Comparison of ENCODE assay signal across 18 mouse cellular contexts in the genomic region with DNA sequence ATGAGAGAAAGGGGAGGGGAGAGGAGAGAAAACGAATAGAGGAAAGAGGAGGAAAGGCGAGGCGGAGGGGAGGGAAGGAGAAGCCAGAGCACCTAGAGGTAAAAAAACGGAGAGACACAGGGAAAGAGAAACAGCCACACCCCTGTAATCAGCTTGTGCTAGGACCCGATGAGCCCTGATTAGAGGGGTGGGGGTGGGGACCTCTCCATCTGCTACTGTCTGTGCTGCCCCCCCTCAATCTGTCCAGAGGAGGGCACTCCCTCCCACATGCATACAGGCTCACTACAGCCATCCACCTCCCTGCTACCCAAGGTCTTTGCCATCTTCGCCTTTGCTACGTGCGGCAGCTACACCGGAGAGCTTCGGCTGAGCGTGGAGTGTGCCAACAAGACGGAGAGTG. TPM values are rescaled to one million over a fixed set of nuclear protein-coding genes. Genes with fewer than 3 reads are reported as not detected.
A peak's percentile ranks its signal among the peaks of the same experiment; 100 is the strongest.
DNase-seq lines count a peak whose midpoint lies in the region; ATAC-seq lines count a peak whose summit lies in the region.
"Had no signal": no experiment of that assay in that cellular context is flagged by ENCODE, and none has a peak within 500 bp of the region (broad histone marks: within the 10 kb centered on the region; RNA-seq: fewer than 3 reads in every experiment).

No protein-coding gene starts in this region.

- H3K4me2 ChIP-seq in forebrain, embryonic 12.5 days, result peak overlapping the region; percentile 60
- peak overlapping the region; percentile 62 for H3K4me2 ChIP-seq in hindbrain, embryonic 14.5 days (replicated peaks)
- H3K4me2 ChIP-seq in neural tube, embryonic 13.5 days, result peak overlapping the region; percentile 63
- H3K4me2 ChIP-seq: heart, embryonic 15.5 days had no signal

- H3K27me3 ChIP-seq in forebrain, embryonic 12.5 days, result no peaks in the 10 kb centered on the region
- peaks cover 21% of the 10 kb centered on the region; the same call in 1 of the 2 replicates for H3K27me3 ChIP-seq in forebrain, embryonic 10.5 days (ENCODE audit: poor library complexity, severe bottlenecking)
- no peaks in the 10 kb centered on the region for H3K27me3 ChIP-seq in hindbrain, embryonic 14.5 days (ENCODE audit: control insufficient read depth, insufficient read depth, low read length)
- H3K27me3 ChIP-seq in neural tube, embryonic 13.5 days, result no peaks in the 10 kb centered on the region

- H3K36me3 ChIP-seq in forebrain, embryonic 12.5 days (replicated peaks), result 0 out of 2 replicates have a peak, but pooled peaks cover 4% of the 10 kb centered on the region
- H3K36me3 ChIP-seq in forebrain, embryonic 10.5 days (replicated peaks), result no peaks in the 10 kb centered on the region
- peaks cover 29% of the 10 kb centered on the region for H3K36me3 ChIP-seq in hindbrain, embryonic 14.5 days (replicated peaks; ENCODE audit: control insufficient read depth, insufficient read depth)
- H3K36me3 ChIP-seq in neural tube, embryonic 13.5 days, result 0 out of 2 replicates have a peak, but pooled peaks cover 7% of the 10 kb centered on the region
- H3K36me3 ChIP-seq: heart, embryonic 15.5 days; limb, embryonic 10.5 days had no signal

- no peak for ATAC-seq in forebrain, embryonic 12.5 days (ENCODE audit: low FRiP score)
- no peak for ATAC-seq in hindbrain, embryonic 14.5 days (ENCODE audit: low FRiP score)
- ATAC-seq in neural tube, embryonic 13.5 days (ENCODE audit: low read depth), result no peak
- ATAC-seq: intestine, postnatal 0 days; Patski had no signal

- H3K9ac ChIP-seq in forebrain, embryonic 12.5 days, result no peak overlapping the region
- peak overlapping the region; percentile 40; the same call in 1 of the 2 replicates for H3K9ac ChIP-seq in hindbrain, embryonic 14.5 days
- peak overlapping the region; percentile 81; the same call in 1 of the 2 replicates for H3K9ac ChIP-seq in neural tube, embryonic 13.5 days
- H3K9ac ChIP-seq: heart, embryonic 15.5 days had no signal

- WGBS in forebrain, embryonic 12.5 days, result 49% methylated on average over 12 of the region's 12 CpGs
- WGBS in forebrain, embryonic 10.5 days, result 45% methylated on average over 11 of the region's 12 CpGs
- 53% methylated on average over 10 of the region's 12 CpGs for WGBS in hindbrain, embryonic 14.5 days
- 33% methylated on average over 11 of the region's 12 CpGs for WGBS in neural tube, embryonic 13.5 days

- H3K9me3 ChIP-seq in forebrain, embryonic 12.5 days, result no peaks in the 10 kb centered on the region
- no peaks in the 10 kb centered on the region for H3K9me3 ChIP-seq in forebrain, embryonic 10.5 days
- H3K9me3 ChIP-seq in hindbrain, embryonic 14.5 days (ENCODE audit: control insufficient read depth, low read length), result no peaks in the 10 kb centered on the region
- no peaks in the 10 kb centered on the region for H3K9me3 ChIP-seq in neural tube, embryonic 13.5 days
- H3K9me3 ChIP-seq: heart, embryonic 15.5 days; limb, embryonic 10.5 days had no signal

- H3K4me1 ChIP-seq in forebrain, embryonic 12.5 days, result peaks cover 4% of the 10 kb centered on the region; the same call in 1 of the 2 replicates
- peaks cover 18% of the 10 kb centered on the region for H3K4me1 ChIP-seq in forebrain, embryonic 10.5 days
- 0 out of 2 replicates have a peak, but pooled peaks cover 6% of the 10 kb centered on the region for H3K4me1 ChIP-seq in hindbrain, embryonic 14.5 days (replicated peaks; ENCODE audit: control insufficient read depth, insufficient read depth, low read length)
- H3K4me1 ChIP-seq in neural tube, embryonic 13.5 days (replicated peaks), result peaks cover 8% of the 10 kb centered on the region
- H3K4me1 ChIP-seq: heart, embryonic 15.5 days had no signal

- no peak overlapping the region for H3K27ac ChIP-seq in forebrain, embryonic 12.5 days
- H3K27ac ChIP-seq in forebrain, embryonic 10.5 days, result no peak overlapping the region
- H3K27ac ChIP-seq in hindbrain, embryonic 14.5 days, result no peak overlapping the region
- H3K27ac ChIP-seq in neural tube, embryonic 13.5 days (replicated peaks), result 0 out of 2 replicates have a peak overlapping the region, but pooled peaks have one; percentile 5
- H3K27ac ChIP-seq: heart, embryonic 15.5 days; limb, embryonic 10.5 days had no signal

- DNase-seq in forebrain, embryonic 10.5 days (ENCODE audit: extremely low spot score, low spot score), result no peak
- DNase-seq in R1 (ENCODE audit: low read depth, low spot score), result peak; percentile 11
- DNase-seq in hindbrain, embryonic 14.5 days (ENCODE audit: low spot score), result no peak
- no peak for DNase-seq in kidney, adult 18-20 months
- DNase-seq in heart, postnatal 4 days, result no peak
- DNase-seq in frontal cortex, postnatal 36 days (ENCODE audit: low spot score in 2 of 2), result no peak
- DNase-seq: adrenal gland, postnatal 14 days; embryo, embryonic 11 days; gastrocnemius, postnatal 36 days; lung, postnatal 14 days had no signal

- peak overlapping the region; percentile 7 for H3K4me3 ChIP-seq in forebrain, embryonic 12.5 days (replicated peaks)
- no peak overlapping the region for H3K4me3 ChIP-seq in forebrain, embryonic 10.5 days
- H3K4me3 ChIP-seq in hindbrain, embryonic 14.5 days (replicated peaks; ENCODE audit: low read length), result peak overlapping the region; percentile 50
- H3K4me3 ChIP-seq in neural tube, embryonic 13.5 days, result peak overlapping the region; percentile 51
- H3K4me3 ChIP-seq: heart, embryonic 15.5 days; limb, embryonic 10.5 days; myocyte had no signal

RNA-seq across cellular contexts. Expression of a gene that starts 2.5 kb away (rescaled TPM):
- 42.0 and 44.8 TPM in 2 replicates for polyA plus RNA-seq in forebrain, embryonic 12.5 days (2016; fragmentation: Nextera tagmentation; extraction: Ambion mirVana)
- polyA plus RNA-seq in forebrain, embryonic 10.5 days (2016; fragmentation: Nextera tagmentation; extraction: Ambion mirVana), result 9.2 and 11.6 TPM in 2 replicates
- polyA plus RNA-seq in hindbrain, embryonic 14.5 days (2014; fragmentation: Nextera tagmentation; extraction: Ambion mirVana), result 106 and 109 TPM in 2 replicates
- 108 and 118 TPM in 2 replicates for polyA plus RNA-seq in neural tube, embryonic 13.5 days (2015; fragmentation: Nextera tagmentation; extraction: Ambion mirVana)
- under 1 TPM; 0.45 to 0.79 TPM for total RNA-seq in heart, postnatal 4 days (2021)

RNA-seq across cellular contexts. Expression of a gene that starts 16.3 kb away (rescaled TPM):
- 2.0 and 2.6 TPM in 2 replicates for polyA plus RNA-seq in forebrain, embryonic 12.5 days (2016; fragmentation: Nextera tagmentation; extraction: Ambion mirVana)
- polyA plus RNA-seq in forebrain, embryonic 10.5 days (2016; fragmentation: Nextera tagmentation; extraction: Ambion mirVana), result 3.2 and 3.6 TPM in 2 replicates
- polyA plus RNA-seq in hindbrain, embryonic 14.5 days (2014; fragmentation: Nextera tagmentation; extraction: Ambion mirVana), result 1.2 and 1.5 TPM in 2 replicates
- polyA plus RNA-seq in neural tube, embryonic 13.5 days (2015; fragmentation: Nextera tagmentation; extraction: Ambion mirVana), result 1.9 and 2.1 TPM in 2 replicates
- total RNA-seq in heart, postnatal 4 days (2021), result 10 to 100 TPM; 11.9 to 12.0 TPM

RNA-seq across cellular contexts. Expression of a gene that starts 30.4 kb away (rescaled TPM):
- polyA plus RNA-seq in forebrain, embryonic 12.5 days (2016; fragmentation: Nextera tagmentation; extraction: Ambion mirVana), result 45.5 and 52.0 TPM in 2 replicates
- polyA plus RNA-seq in forebrain, embryonic 10.5 days (2016; fragmentation: Nextera tagmentation; extraction: Ambion mirVana), result 49.7 and 50.4 TPM in 2 replicates
- polyA plus RNA-seq in hindbrain, embryonic 14.5 days (2014; fragmentation: Nextera tagmentation; extraction: Ambion mirVana), result 21.2 and 23.5 TPM in 2 replicates
- polyA plus RNA-seq in neural tube, embryonic 13.5 days (2015; fragmentation: Nextera tagmentation; extraction: Ambion mirVana), result 27.2 and 33.4 TPM in 2 replicates
- total RNA-seq in heart, postnatal 4 days (2021), result 100 to 1,000 TPM; 101 to 115 TPM

RNA-seq across cellular contexts. Expression of a gene that starts 33.9 kb away (rescaled TPM):
- polyA plus RNA-seq in forebrain, embryonic 12.5 days (2016; fragmentation: Nextera tagmentation; extraction: Ambion mirVana), result not detected in 2 replicates
- polyA plus RNA-seq in forebrain, embryonic 10.5 days (2016; fragmentation: Nextera tagmentation; extraction: Ambion mirVana), result 0.02 TPM in 1 of 2 replicates, not detected in the other
- 0.21 TPM in 1 of 2 replicates, not detected in the other for polyA plus RNA-seq in hindbrain, embryonic 14.5 days (2014; fragmentation: Nextera tagmentation; extraction: Ambion mirVana)
- polyA plus RNA-seq in neural tube, embryonic 13.5 days (2015; fragmentation: Nextera tagmentation; extraction: Ambion mirVana), result 0.11 and 0.13 TPM in 2 replicates
- total RNA-seq in heart, postnatal 4 days (2021), result not detected
- total RNA-seq: adrenal gland, postnatal 14 days; gastrocnemius, postnatal 36 days; layer of hippocampus, adult 18-20 months had no signal
- polyA plus RNA-seq: heart, embryonic 15.5 days; intestine, postnatal 0 days; limb, embryonic 10.5 days; myocyte; Patski had no signal

RNA-seq across cellular contexts. Expression of a gene that starts 35.5 kb away (rescaled TPM):
- 35.4 and 36.5 TPM in 2 replicates for polyA plus RNA-seq in forebrain, embryonic 12.5 days (2016; fragmentation: Nextera tagmentation; extraction: Ambion mirVana)
- polyA plus RNA-seq in forebrain, embryonic 10.5 days (2016; fragmentation: Nextera tagmentation; extraction: Ambion mirVana), result 35.8 and 38.0 TPM in 2 replicates
- 26.6 and 28.0 TPM in 2 replicates for polyA plus RNA-seq in hindbrain, embryonic 14.5 days (2014; fragmentation: Nextera tagmentation; extraction: Ambion mirVana)
- polyA plus RNA-seq in neural tube, embryonic 13.5 days (2015; fragmentation: Nextera tagmentation; extraction: Ambion mirVana), result 28.0 and 29.6 TPM in 2 replicates
- total RNA-seq in heart, postnatal 4 days (2021), result 10 to 100 TPM; 12.1 to 12.7 TPM
